Mouse (Mus musculus): ENCODE data around the gene Acox2. TPM values are rescaled to one million over a fixed set of nuclear protein-coding genes. Genes with fewer than 3 reads are reported as not detected.

Gene Acox2
- polyA plus RNA-seq (2014; fragmentation: Nextera tagmentation; extraction: Ambion mirVana), result 0.51 and 1.5 TPM in 2 replicates

GRCm38 (mm10) chr14:8259166-8259565 lies at the start of gene Acox2:
TSS of gene Acox2 (minus strand) at chr14:8259353.
- Histone ChIP-seq H3K4me3 (ENCODE audit: low read depth, low read length) (no peak within 1 kb of the TSS), H3K4me1 (ENCODE audit: control insufficient read depth, insufficient read depth, low read length) (no peaks in the 10 kb centered on the region), H3K4me2 (ENCODE audit: low read depth, low read length) (no peak within 1 kb of the TSS), H3K36me3 (ENCODE audit: control insufficient read depth, insufficient read depth, low read length) (no peaks in the 10 kb centered on the region), H3K27me3 (replicated peaks; ENCODE audit: control insufficient read depth, insufficient read depth, low read length) (no peaks in the 10 kb centered on the region), H3K27ac (replicated peaks; ENCODE audit: low read depth, low read length) (no peak within 1 kb of the TSS), H3K9ac (ENCODE audit: low read depth, low read length) (no peak within 1 kb of the TSS), H3K9me3 (ENCODE audit: control insufficient read depth, low read length) (no peaks in the 10 kb centered on the region)
- no peak for DNase-seq (ENCODE audit: low spot score)
- WGBS, result 78% methylated on average over 3 of the region's 3 CpGs
- ATAC-seq (ENCODE audit: low read depth), result no peak

- ATAC-seq (ENCODE audit: low read depth) (no peak), DNase-seq (ENCODE audit: low spot score) (no peak)
- Histone ChIP-seq H3K9ac (ENCODE audit: low read depth, low read length) (no peak overlapping the region), H3K4me1 (ENCODE audit: control insufficient read depth, insufficient read depth, low read length) (no peaks in the 10 kb centered on the region), H3K36me3 (ENCODE audit: control insufficient read depth, insufficient read depth, low read length) (no peaks in the 10 kb centered on the region), H3K4me2 (ENCODE audit: low read depth, low read length) (no peak overlapping the region), H3K27me3 (replicated peaks; ENCODE audit: control insufficient read depth, insufficient read depth, low read length) (no peaks in the 10 kb centered on the region), H3K4me3 (ENCODE audit: low read depth, low read length) (no peak overlapping the region), H3K9me3 (ENCODE audit: control insufficient read depth, low read length) (no peaks in the 10 kb centered on the region), H3K27ac (replicated peaks; ENCODE audit: low read depth, low read length) (no peak overlapping the region)
- 71% methylated on average over 3 of the region's 3 CpGs for WGBS
Measured at GRCm38 (mm10) chr14:8308650-8309049, 49.5 kb upstream of the Acox2 start.

GRCm38 (mm10) chr14:8306884-8307283 lies 47.7 kb upstream of the Acox2 start:
- H3K9me3 ChIP-seq (ENCODE audit: control insufficient read depth, low read length), result no peaks in the 10 kb centered on the region
- no peaks in the 10 kb centered on the region for H3K36me3 ChIP-seq (ENCODE audit: control insufficient read depth, insufficient read depth, low read length)
- no peak overlapping the region for H3K4me2 ChIP-seq (ENCODE audit: low read depth, low read length)
- H3K4me3 ChIP-seq (ENCODE audit: low read depth, low read length), result no peak overlapping the region
- ATAC-seq (ENCODE audit: low read depth) (no peak), DNase-seq (ENCODE audit: low spot score) (no peak)
- WGBS, result 60% methylated on average over 6 of the region's 6 CpGs
- no peak overlapping the region for H3K27ac ChIP-seq (replicated peaks; ENCODE audit: low read depth, low read length)
- H3K27me3 ChIP-seq (replicated peaks; ENCODE audit: control insufficient read depth, insufficient read depth, low read length), result no peaks in the 10 kb centered on the region
- H3K4me1 ChIP-seq (ENCODE audit: control insufficient read depth, insufficient read depth, low read length), result no peaks in the 10 kb centered on the region
- H3K9ac ChIP-seq (ENCODE audit: low read depth, low read length), result no peak overlapping the region

- H3K4me2 ChIP-seq (ENCODE audit: low read depth, low read length), result no peak overlapping the region
- H3K36me3 ChIP-seq (ENCODE audit: control insufficient read depth, insufficient read depth, low read length), result no peaks in the 10 kb centered on the region
- ATAC-seq (ENCODE audit: low read depth) (no peak), DNase-seq (ENCODE audit: low spot score) (no peak)
- no peak overlapping the region for H3K4me3 ChIP-seq (ENCODE audit: low read depth, low read length)
- WGBS, result 37% methylated on average over 3 of the region's 3 CpGs
- H3K9ac ChIP-seq (ENCODE audit: low read depth, low read length), result no peak overlapping the region
- H3K27ac ChIP-seq (replicated peaks; ENCODE audit: low read depth, low read length), result no peak overlapping the region
- H3K9me3 ChIP-seq (ENCODE audit: control insufficient read depth, low read length), result no peaks in the 10 kb centered on the region
- H3K4me1 ChIP-seq (ENCODE audit: control insufficient read depth, insufficient read depth, low read length), result no peaks in the 10 kb centered on the region
- no peaks in the 10 kb centered on the region for H3K27me3 ChIP-seq (replicated peaks; ENCODE audit: control insufficient read depth, insufficient read depth, low read length)
Measured at GRCm38 (mm10) chr14:8305014-8305413, 45.9 kb upstream of the Acox2 start.

DNA sequence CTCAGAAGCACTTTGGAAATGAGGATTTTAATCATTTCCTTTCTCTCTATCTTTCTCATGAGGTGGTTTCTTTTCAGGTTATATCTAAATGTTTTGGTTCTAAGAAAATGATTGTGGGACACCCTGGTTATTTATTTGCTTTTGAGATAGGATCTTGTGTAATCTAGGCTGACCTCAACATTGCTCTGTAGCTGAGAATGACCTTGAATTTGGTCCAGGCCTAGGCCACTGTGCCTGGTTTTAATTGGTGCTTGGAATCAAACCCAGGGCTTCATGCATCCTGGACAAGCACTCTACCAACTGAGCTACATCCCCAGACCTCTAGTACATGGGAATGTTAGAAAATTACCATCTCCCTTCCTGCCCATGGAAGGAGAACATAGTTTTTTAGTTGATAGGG lies 44.9 kb upstream of the Acox2 start:
- no peaks in the 10 kb centered on the region for H3K9me3 ChIP-seq (ENCODE audit: control insufficient read depth, low read length)
- no peak overlapping the region for H3K4me2 ChIP-seq (ENCODE audit: low read depth, low read length)
- no peak overlapping the region for H3K27ac ChIP-seq (replicated peaks; ENCODE audit: low read depth, low read length)
- H3K4me3 ChIP-seq (ENCODE audit: low read depth, low read length), result no peak overlapping the region
- no peaks in the 10 kb centered on the region for H3K36me3 ChIP-seq (ENCODE audit: control insufficient read depth, insufficient read depth, low read length)
- H3K27me3 ChIP-seq (replicated peaks; ENCODE audit: control insufficient read depth, insufficient read depth, low read length), result no peaks in the 10 kb centered on the region
- no peaks in the 10 kb centered on the region for H3K4me1 ChIP-seq (ENCODE audit: control insufficient read depth, insufficient read depth, low read length)
- DNase-seq (ENCODE audit: low spot score), result no peak
- no peak for ATAC-seq (ENCODE audit: low read depth)
- H3K9ac ChIP-seq (ENCODE audit: low read depth, low read length), result no peak overlapping the region

GRCm38 (mm10) chr14:8302687-8303086 lies 43.5 kb upstream of the Acox2 start:
- H3K9me3 ChIP-seq (ENCODE audit: control insufficient read depth, low read length), result no peaks in the 10 kb centered on the region
- H3K9ac ChIP-seq (ENCODE audit: low read depth, low read length), result no peak overlapping the region
- DNase-seq (ENCODE audit: low spot score) (no peak), ATAC-seq (ENCODE audit: low read depth) (no peak)
- no peak overlapping the region for H3K4me2 ChIP-seq (ENCODE audit: low read depth, low read length)
- H3K4me1 ChIP-seq (ENCODE audit: control insufficient read depth, insufficient read depth, low read length), result no peaks in the 10 kb centered on the region
- no peak overlapping the region for H3K27ac ChIP-seq (replicated peaks; ENCODE audit: low read depth, low read length)
- no peaks in the 10 kb centered on the region for H3K27me3 ChIP-seq (replicated peaks; ENCODE audit: control insufficient read depth, insufficient read depth, low read length)
- H3K36me3 ChIP-seq (ENCODE audit: control insufficient read depth, insufficient read depth, low read length), result no peaks in the 10 kb centered on the region
- H3K4me3 ChIP-seq (ENCODE audit: low read depth, low read length), result no peak overlapping the region
- WGBS, result 17% methylated on average over 10 of the region's 10 CpGs

GRCm38 (mm10) chr14:8300281-8300680 lies 41.1 kb upstream of the Acox2 start:
- H3K27me3 ChIP-seq (replicated peaks; ENCODE audit: control insufficient read depth, insufficient read depth, low read length), result no peaks in the 10 kb centered on the region
- H3K4me3 ChIP-seq (ENCODE audit: low read depth, low read length), result no peak overlapping the region
- no peak overlapping the region for H3K4me2 ChIP-seq (ENCODE audit: low read depth, low read length)
- H3K9me3 ChIP-seq (ENCODE audit: control insufficient read depth, low read length), result no peaks in the 10 kb centered on the region
- no peak overlapping the region for H3K9ac ChIP-seq (ENCODE audit: low read depth, low read length)
- ATAC-seq (ENCODE audit: low read depth) (0 out of 2 replicates have a peak, but pooled peaks have one; percentile 45), DNase-seq (ENCODE audit: low spot score) (no peak)
- WGBS, result 30% methylated on average over 8 of the region's 8 CpGs
- H3K27ac ChIP-seq (replicated peaks; ENCODE audit: low read depth, low read length), result no peak overlapping the region
- H3K36me3 ChIP-seq (ENCODE audit: control insufficient read depth, insufficient read depth, low read length), result no peaks in the 10 kb centered on the region
- no peaks in the 10 kb centered on the region for H3K4me1 ChIP-seq (ENCODE audit: control insufficient read depth, insufficient read depth, low read length)

DNA sequence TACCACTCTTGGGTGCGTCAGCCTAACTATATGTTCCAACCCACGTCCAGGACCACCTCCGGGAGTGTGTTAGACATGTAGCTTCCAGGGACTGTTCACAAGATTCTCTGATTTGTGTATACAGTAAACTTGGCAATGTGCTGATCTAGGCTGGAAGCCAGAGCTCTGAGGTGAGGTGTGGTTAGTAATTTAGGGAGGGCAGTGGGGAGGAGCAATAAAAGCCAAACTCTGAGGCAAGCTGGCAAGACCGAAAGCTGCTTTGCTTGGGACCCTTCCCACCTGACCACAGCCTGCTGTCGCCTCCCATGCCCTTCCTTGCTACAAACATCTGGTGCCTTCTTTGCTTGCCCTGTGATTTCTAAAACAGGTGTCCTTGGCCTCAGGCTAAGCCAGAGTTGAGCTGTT lies 38.7 kb upstream of the Acox2 start:
- no peaks in the 10 kb centered on the region for H3K4me1 ChIP-seq (ENCODE audit: control insufficient read depth, insufficient read depth, low read length)
- no peak overlapping the region for H3K9ac ChIP-seq (ENCODE audit: low read depth, low read length)
- DNase-seq (ENCODE audit: low spot score) (peak; percentile 88), ATAC-seq (ENCODE audit: low read depth) (peak; percentile 77)
- H3K9me3 ChIP-seq (ENCODE audit: control insufficient read depth, low read length), result no peaks in the 10 kb centered on the region
- 0 out of 2 replicates have a peak overlapping the region, but pooled peaks have one; percentile 0 for H3K27ac ChIP-seq (replicated peaks; ENCODE audit: low read depth, low read length)
- no peaks in the 10 kb centered on the region for H3K27me3 ChIP-seq (replicated peaks; ENCODE audit: control insufficient read depth, insufficient read depth, low read length)
- WGBS, result 50% methylated on average over 4 of the region's 5 CpGs
- H3K36me3 ChIP-seq (ENCODE audit: control insufficient read depth, insufficient read depth, low read length), result no peaks in the 10 kb centered on the region
- no peak overlapping the region for H3K4me2 ChIP-seq (ENCODE audit: low read depth, low read length)
- no peak overlapping the region for H3K4me3 ChIP-seq (ENCODE audit: low read depth, low read length)

DNA sequence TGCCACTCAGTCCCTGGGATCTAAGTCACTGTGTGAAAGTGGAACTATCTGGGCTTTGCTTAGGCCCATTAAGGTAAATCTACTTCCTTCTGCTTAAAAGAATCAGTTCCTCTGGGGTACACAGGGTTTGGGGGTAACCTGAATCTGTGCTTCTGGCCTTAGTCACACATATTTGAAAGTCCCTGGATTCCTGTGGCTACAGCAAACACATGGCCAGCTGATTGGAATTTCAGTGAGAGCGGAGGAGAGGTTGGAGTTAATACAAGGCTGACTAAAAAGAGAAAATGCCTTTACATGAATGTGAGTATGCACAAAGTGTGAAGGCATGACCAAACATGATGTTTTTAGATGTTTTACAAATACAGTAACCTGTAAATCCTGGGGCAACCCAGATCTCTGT lies 35.1 kb upstream of the Acox2 start:
- H3K4me3 ChIP-seq (ENCODE audit: low read depth, low read length), result no peak overlapping the region
- ATAC-seq (ENCODE audit: low read depth), result no peak
- DNase-seq (ENCODE audit: low spot score), result no peak
- no peaks in the 10 kb centered on the region for H3K27me3 ChIP-seq (replicated peaks; ENCODE audit: control insufficient read depth, insufficient read depth, low read length)
- H3K4me2 ChIP-seq (ENCODE audit: low read depth, low read length), result no peak overlapping the region
- peaks cover 13% of the 10 kb centered on the region; the same call in 1 of the 2 replicates for H3K9me3 ChIP-seq (ENCODE audit: control insufficient read depth, low read length)
- WGBS, result 51% methylated on average over 1 of the region's 1 CpGs
- no peaks in the 10 kb centered on the region for H3K4me1 ChIP-seq (ENCODE audit: control insufficient read depth, insufficient read depth, low read length)
- no peak overlapping the region for H3K27ac ChIP-seq (replicated peaks; ENCODE audit: low read depth, low read length)
- no peak overlapping the region for H3K9ac ChIP-seq (ENCODE audit: low read depth, low read length)
- H3K36me3 ChIP-seq (ENCODE audit: control insufficient read depth, insufficient read depth, low read length), result no peaks in the 10 kb centered on the region

Data from embryonic facial prominence, embryonic 14.5 days (tissue).